Mouse (Mus musculus) E14TG2a.4 (cell line): ENCODE measurements around the gene Rin3.

Experiments used
- CTCF ChIP-seq: conservative IDR thresholded peaks from 2 replicates; pipeline ENCODE4 v1.5.1; 2014; ENCODE audit warnings: low read length
- NANOG ChIP-seq: IDR thresholded peaks from 2 replicates; pipeline ENCODE4 v1.6.1; 2014; ENCODE audit warnings: borderline replicate concordance, low read length, mixed read lengths

DNA sequence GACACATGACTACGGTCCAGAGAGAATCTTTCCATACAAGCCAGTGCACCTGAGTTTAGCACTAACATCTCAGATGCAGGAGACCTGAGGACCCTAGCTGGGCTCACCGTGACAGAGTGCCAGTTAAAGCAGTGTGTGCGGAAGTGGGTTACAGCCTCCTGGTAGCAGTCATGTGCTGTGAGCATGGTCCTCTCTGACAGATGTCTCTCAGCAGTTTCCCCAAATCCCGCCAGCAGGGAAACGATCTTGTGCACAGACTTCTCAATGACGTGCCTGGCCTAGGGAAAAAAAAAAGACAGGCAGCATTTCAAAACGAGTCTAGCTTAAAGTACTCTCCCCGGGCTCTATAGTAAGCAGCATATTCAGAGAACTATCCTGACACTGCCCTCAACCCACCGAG, 112.7 kb downstream of the Rin3 start:
- TF ChIP-seq CTCF: no peak
- no peak for TF ChIP-seq NANOG
